Mouse (Mus musculus) fibroblast of lung, adult 2 months (primary cell): ENCODE data around the gene Cuedc2.

Experiments
- DNase-seq: peaks from one replicate; pipeline ENCODE4 v3.0.0-alpha.2; 2011; ENCODE audit warnings: low read depth

The Cuedc2 gene

GRCm38 (mm10) chr19:46306751-46307289 lies 31.7 kb downstream of the Cuedc2 start:
- no peak for DNase-seq

- DNase-seq: no peak
These were observed 32.3 kb downstream of the Cuedc2 start for GRCm38 (mm10) chr19:46306268-46306610.

- DNase-seq: peak; percentile 62
These were observed 32.9 kb downstream of the Cuedc2 start for GRCm38 (mm10) chr19:46305432-46306267.

- DNase-seq: no peak
These were observed 33.6 kb downstream of the Cuedc2 start for GRCm38 (mm10) chr19:46304908-46305333.

GRCm38 (mm10) chr19:46304216-46304841 lies 34.2 kb downstream of the Cuedc2 start, which contains the start of gene Nfkb2:
TSS of gene Nfkb2 (plus strand) at chr19:46304320.
- peak; percentile 94 for DNase-seq

- no peak for DNase-seq
These were observed 35.0 kb downstream of the Cuedc2 start for GRCm38 (mm10) chr19:46303251-46304215.

GRCm38 (mm10) chr19:46302551-46302950 lies 36.0 kb downstream of the Cuedc2 start:
- DNase-seq: no peak

GRCm38 (mm10) chr19:46300294-46301045 lies 38.0 kb downstream of the Cuedc2 start:
- DNase-seq: no peak

GRCm38 (mm10) chr19:46296938-46297337 lies 41.6 kb downstream of the Cuedc2 start:
- no peak for DNase-seq

- DNase-seq: no peak
These were observed 47.9 kb downstream of the Cuedc2 start for GRCm38 (mm10) chr19:46290535-46291105.

GRCm38 (mm10) chr19:46287566-46287965 lies 50.9 kb downstream of the Cuedc2 start:
- DNase-seq: no peak

- DNase-seq: no peak
These were observed 51.6 kb downstream of the Cuedc2 start for GRCm38 (mm10) chr19:46286926-46287325.

- no peak for DNase-seq
These were observed 52.5 kb downstream of the Cuedc2 start for GRCm38 (mm10) chr19:46286047-46286446.

- DNase-seq: no peak
These were observed 52.9 kb downstream of the Cuedc2 start for GRCm38 (mm10) chr19:46285631-46286030.

- no peak for DNase-seq
These were observed 53.8 kb downstream of the Cuedc2 start for GRCm38 (mm10) chr19:46284686-46285085.

- DNase-seq: no peak
These were observed 56.2 kb downstream of the Cuedc2 start for GRCm38 (mm10) chr19:46282081-46282849.
